Mouse (Mus musculus): ENCODE results near the gene Kcna2. TPM values are rescaled to one million over a fixed set of nuclear protein-coding genes. Genes with fewer than 3 reads are reported as not detected.

Kcna2 gene
- polyA plus RNA-seq, 1 experiment from 2014 or later = 1.7 TPM

DNA sequence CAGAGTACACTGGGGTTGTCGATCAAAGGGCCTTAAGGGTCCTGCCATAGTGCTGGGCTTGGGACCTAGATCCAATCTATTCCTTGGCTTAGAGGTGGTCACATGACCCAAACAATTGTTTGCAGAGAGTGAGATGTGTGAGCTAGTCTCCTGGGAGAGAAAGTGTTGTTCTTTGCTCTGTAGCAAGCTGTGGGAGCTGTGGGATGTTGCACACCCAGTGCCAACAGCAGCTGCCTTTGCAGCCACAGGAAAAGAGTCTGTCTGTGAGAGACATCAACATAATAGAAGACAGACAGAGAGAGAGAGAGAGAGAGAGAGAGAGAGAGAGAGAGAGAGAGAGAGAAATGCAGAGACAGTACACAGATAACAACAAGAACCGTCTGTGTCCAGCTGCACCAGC lies 28.3 kb downstream of the Kcna2 start:
- H3K9ac ChIP-seq = no peak overlapping the region
- H3K4me2 ChIP-seq = no peak overlapping the region
- no peaks in the 10 kb centered on the region for H3K36me3 ChIP-seq
- no peak overlapping the region for H3K4me3 ChIP-seq
- 68% methylated on average over 2 of the region's 2 CpGs for WGBS
- no peak; the same call in 1 of the 2 replicates for ATAC-seq (ENCODE audit: low FRiP score, low read depth)
- no peaks in the 10 kb centered on the region for H3K27me3 ChIP-seq
- peaks cover 2% of the 10 kb centered on the region; the same call in 1 of the 2 replicates for H3K4me1 ChIP-seq (replicated peaks)
- no peaks in the 10 kb centered on the region for H3K9me3 ChIP-seq
- H3K27ac ChIP-seq (replicated peaks) = no peak overlapping the region

GRCm38 (mm10) chr3:107130661-107131326 lies 29.8 kb downstream of the Kcna2 start:
- ATAC-seq (ENCODE audit: low FRiP score, low read depth) = peak; percentile 42; the same call in 1 of the 2 replicates
- Histone ChIP-seq H3K36me3 (no peaks in the 10 kb centered on the region), H3K9ac (no peak overlapping the region), H3K27me3 (no peaks in the 10 kb centered on the region), H3K9me3 (no peaks in the 10 kb centered on the region), H3K4me3 (no peak overlapping the region), H3K27ac (replicated peaks) (no peak overlapping the region), H3K4me1 (replicated peaks) (peaks cover 2% of the 10 kb centered on the region; the same call in 1 of the 2 replicates), H3K4me2 (no peak overlapping the region)
- 70% methylated on average over 4 of the region's 4 CpGs for WGBS

- Histone ChIP-seq H3K4me2 (no peak overlapping the region), H3K4me3 (no peak overlapping the region), H3K9me3 (no peaks in the 10 kb centered on the region), H3K9ac (no peak overlapping the region), H3K27ac (replicated peaks) (no peak overlapping the region), H3K4me1 (replicated peaks) (peaks cover 2% of the 10 kb centered on the region; the same call in 1 of the 2 replicates), H3K36me3 (no peaks in the 10 kb centered on the region), H3K27me3 (no peaks in the 10 kb centered on the region)
- ATAC-seq (ENCODE audit: low FRiP score, low read depth) = no peak
- 78% methylated on average over 6 of the region's 6 CpGs for WGBS
Observed at GRCm38 (mm10) chr3:107131846-107132245, 30.9 kb downstream of the Kcna2 start.

DNA sequence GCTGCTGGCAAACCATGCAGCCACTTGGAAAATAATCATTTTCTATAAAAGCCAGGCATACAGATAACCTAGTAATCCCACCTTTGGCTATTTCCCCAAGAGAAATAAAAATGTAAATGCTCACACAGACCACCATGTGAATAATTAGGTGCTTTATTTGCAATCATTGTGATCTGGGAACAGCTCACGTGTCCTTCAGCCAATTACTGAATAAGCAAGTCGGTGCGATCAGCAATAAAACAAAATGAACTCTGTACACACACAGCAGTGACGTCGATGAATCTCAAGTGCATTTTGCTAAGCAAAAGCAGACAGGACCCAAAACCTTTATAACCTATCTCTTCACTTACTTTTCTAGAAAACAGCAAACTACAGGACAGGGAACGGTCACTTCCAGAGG lies 31.7 kb downstream of the Kcna2 start:
- H3K4me2 ChIP-seq = no peak overlapping the region
- no peak overlapping the region for H3K4me3 ChIP-seq
- no peaks in the 10 kb centered on the region for H3K36me3 ChIP-seq
- no peak for ATAC-seq (ENCODE audit: low FRiP score, low read depth)
- no peak overlapping the region for H3K27ac ChIP-seq (replicated peaks)
- 47% methylated on average over 6 of the region's 6 CpGs for WGBS
- H3K27me3 ChIP-seq = no peaks in the 10 kb centered on the region
- H3K9me3 ChIP-seq = no peaks in the 10 kb centered on the region
- H3K9ac ChIP-seq = no peak overlapping the region
- H3K4me1 ChIP-seq (replicated peaks) = peaks cover 2% of the 10 kb centered on the region; the same call in 1 of the 2 replicates

GRCm38 (mm10) chr3:107134457-107134856 lies 33.5 kb downstream of the Kcna2 start:
- Histone ChIP-seq H3K9me3 (no peaks in the 10 kb centered on the region), H3K27ac (replicated peaks) (no peak overlapping the region), H3K27me3 (no peaks in the 10 kb centered on the region), H3K4me2 (no peak overlapping the region), H3K4me3 (no peak overlapping the region), H3K4me1 (replicated peaks) (0 out of 2 replicates have a peak, but pooled peaks cover 2% of the 10 kb centered on the region), H3K36me3 (no peaks in the 10 kb centered on the region), H3K9ac (no peak overlapping the region)
- ATAC-seq (ENCODE audit: low FRiP score, low read depth) = no peak
- WGBS = 85% methylated on average over 3 of the region's 3 CpGs

GRCm38 (mm10) chr3:107147126-107147525 lies 46.2 kb downstream of the Kcna2 start:
- Histone ChIP-seq H3K4me3 (no peak overlapping the region), H3K4me1 (replicated peaks) (peaks cover 10% of the 10 kb centered on the region)
- WGBS = 48% methylated on average over 7 of the region's 7 CpGs

DNA sequence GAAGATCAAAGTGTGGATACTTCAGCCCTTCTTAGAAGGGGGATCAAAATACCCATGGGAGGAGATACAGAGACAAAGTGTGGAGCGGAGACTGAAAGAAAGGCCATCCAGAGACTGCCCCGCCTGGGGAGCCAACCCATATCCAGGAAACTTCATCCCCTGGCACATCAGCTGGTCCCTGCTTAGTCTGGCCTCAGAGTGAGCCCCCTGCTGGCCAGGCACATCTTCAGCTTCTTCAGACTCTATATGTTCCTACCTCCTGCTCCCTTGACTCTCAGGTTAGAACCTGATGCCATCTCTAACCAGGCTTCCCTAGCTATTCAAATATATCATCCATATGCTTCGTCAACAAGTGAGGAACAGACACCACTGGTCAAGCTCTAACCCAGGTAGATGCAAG lies 48.1 kb downstream of the Kcna2 start:
- WGBS = 83% methylated on average over 3 of the region's 3 CpGs
- H3K36me3 ChIP-seq = no peaks in the 10 kb centered on the region
- no peak overlapping the region for H3K9ac ChIP-seq
- H3K4me1 ChIP-seq (replicated peaks) = peaks cover 10% of the 10 kb centered on the region
- H3K27me3 ChIP-seq = no peaks in the 10 kb centered on the region
- no peak for ATAC-seq (ENCODE audit: low FRiP score, low read depth)
- no peaks in the 10 kb centered on the region for H3K9me3 ChIP-seq
- no peak overlapping the region for H3K4me2 ChIP-seq
- H3K4me3 ChIP-seq = no peak overlapping the region
- no peak overlapping the region for H3K27ac ChIP-seq (replicated peaks)

More at GRCm38 (mm10) chr3:107147126-107147525, 46.2 kb downstream of the Kcna2 start:
- no peaks in the 10 kb centered on the region for H3K27me3 ChIP-seq
- no peak overlapping the region for H3K9ac ChIP-seq
- H3K27ac ChIP-seq (replicated peaks) = no peak overlapping the region
- no peaks in the 10 kb centered on the region for H3K36me3 ChIP-seq
- no peaks in the 10 kb centered on the region for H3K9me3 ChIP-seq
- no peak overlapping the region for H3K4me2 ChIP-seq
- ATAC-seq (ENCODE audit: low FRiP score, low read depth) = no peak

- peak; percentile 82 for ATAC-seq (ENCODE audit: low FRiP score, low read depth)
- no peak overlapping the region for H3K4me3 ChIP-seq
- H3K27me3 ChIP-seq = no peaks in the 10 kb centered on the region
- WGBS = 32% methylated on average over 3 of the region's 3 CpGs
- peak overlapping the region; percentile 42; the same call in 1 of the 2 replicates for H3K27ac ChIP-seq (replicated peaks)
- H3K9me3 ChIP-seq = no peaks in the 10 kb centered on the region
- H3K9ac ChIP-seq = no peak overlapping the region
- no peak overlapping the region for H3K4me2 ChIP-seq
- no peaks in the 10 kb centered on the region for H3K36me3 ChIP-seq
- peaks cover 10% of the 10 kb centered on the region for H3K4me1 ChIP-seq (replicated peaks)
Observed at GRCm38 (mm10) chr3:107150469-107150868, 49.5 kb downstream of the Kcna2 start.

- Histone ChIP-seq H3K4me3 (no peak overlapping the region), H3K9ac (no peak overlapping the region), H3K4me1 (replicated peaks) (peaks cover 10% of the 10 kb centered on the region), H3K9me3 (no peaks in the 10 kb centered on the region), H3K27ac (replicated peaks) (no peak overlapping the region), H3K27me3 (no peaks in the 10 kb centered on the region), H3K36me3 (no peaks in the 10 kb centered on the region), H3K4me2 (no peak overlapping the region)
- 29% methylated on average over 7 of the region's 7 CpGs for WGBS
- peak; percentile 68 for ATAC-seq (ENCODE audit: low FRiP score, low read depth)
Observed at GRCm38 (mm10) chr3:107150872-107151540, 50.1 kb downstream of the Kcna2 start.

DNA sequence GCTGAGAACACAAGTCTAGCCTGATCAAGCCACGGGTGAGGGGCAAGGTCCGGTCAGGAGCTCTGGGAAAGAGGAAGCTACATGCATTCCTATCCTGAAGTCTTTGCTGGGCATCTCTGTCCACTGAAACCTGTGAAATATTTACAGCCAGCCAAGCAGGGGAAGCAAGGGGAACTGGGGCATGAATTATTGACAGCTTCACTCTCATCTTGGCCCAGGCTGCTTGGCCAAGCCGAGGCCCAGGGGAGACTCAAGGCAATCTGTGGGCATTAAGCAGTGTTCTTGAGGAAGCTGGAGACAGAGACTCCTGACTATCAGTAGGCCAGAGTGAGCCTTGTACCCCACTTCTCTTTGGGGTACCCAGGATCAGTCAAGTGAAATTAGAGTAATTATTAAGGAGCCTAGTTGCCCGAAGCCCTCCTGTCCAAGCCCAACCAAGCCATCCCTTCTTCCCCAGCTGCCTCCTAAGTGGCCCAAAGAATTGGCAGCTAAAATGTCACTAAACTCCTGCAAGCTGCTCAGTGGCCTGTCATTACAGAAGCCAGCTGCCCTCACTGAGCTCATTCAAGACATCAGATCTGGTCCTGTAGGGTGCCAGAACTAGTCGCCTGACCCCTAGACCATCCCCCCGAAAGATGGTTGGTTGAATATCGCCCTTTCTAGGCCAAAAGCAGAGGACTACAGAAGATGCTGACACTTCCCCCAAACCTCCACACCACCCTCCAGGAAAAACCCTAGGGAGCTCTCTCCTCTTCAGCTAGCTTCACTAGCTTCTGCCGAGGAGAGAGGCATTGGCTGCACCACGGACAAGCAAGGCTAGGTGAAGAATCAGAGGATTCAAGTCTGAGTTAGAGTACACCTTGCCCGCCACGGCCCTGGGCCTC lies 53.1 kb downstream of the Kcna2 start:
- H3K4me1 ChIP-seq (replicated peaks) = peaks cover 10% of the 10 kb centered on the region
- H3K4me2 ChIP-seq = no peak overlapping the region
- no peaks in the 10 kb centered on the region for H3K9me3 ChIP-seq
- H3K36me3 ChIP-seq = no peaks in the 10 kb centered on the region
- no peak overlapping the region for H3K9ac ChIP-seq
- no peaks in the 10 kb centered on the region for H3K27me3 ChIP-seq
- H3K27ac ChIP-seq (replicated peaks) = no peak overlapping the region
- no peak for ATAC-seq (ENCODE audit: low FRiP score, low read depth)
- no peak overlapping the region for H3K4me3 ChIP-seq
- WGBS = 90% methylated on average over 11 of the region's 11 CpGs

GRCm38 (mm10) chr3:107158856-107159255 lies 57.9 kb downstream of the Kcna2 start:
- Histone ChIP-seq H3K9me3 (no peaks in the 10 kb centered on the region), H3K4me3 (no peak overlapping the region), H3K27ac (replicated peaks) (no peak overlapping the region), H3K4me1 (replicated peaks) (peaks cover 6% of the 10 kb centered on the region), H3K36me3 (no peaks in the 10 kb centered on the region), H3K27me3 (no peaks in the 10 kb centered on the region; the same call in 1 of the 2 replicates), H3K9ac (no peak overlapping the region), H3K4me2 (no peak overlapping the region)
- 76% methylated on average over 7 of the region's 7 CpGs for WGBS
- ATAC-seq (ENCODE audit: low FRiP score, low read depth) = no peak

DNA sequence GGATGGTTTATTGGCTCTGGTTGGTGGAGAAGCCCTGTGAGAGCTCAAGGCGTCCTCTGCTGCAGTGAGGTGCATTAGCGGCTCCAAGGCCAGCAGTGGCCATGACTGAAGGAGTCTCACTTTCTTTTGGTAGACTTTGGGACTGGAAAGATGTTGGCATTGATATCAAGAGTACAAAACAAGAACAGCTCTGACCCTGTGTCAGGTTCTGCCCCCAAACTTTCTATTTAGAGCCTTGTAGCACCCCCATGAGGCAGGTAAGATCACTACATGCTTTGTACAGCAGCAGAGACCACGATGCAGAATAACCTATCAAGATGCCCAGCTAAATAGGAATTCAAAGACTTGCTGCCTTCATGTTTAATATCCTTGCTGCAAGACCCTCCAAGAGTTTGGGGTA lies 58.5 kb downstream of the Kcna2 start:
- no peak for ATAC-seq (ENCODE audit: low FRiP score, low read depth)
- Histone ChIP-seq H3K4me3 (no peak overlapping the region), H3K4me1 (replicated peaks) (peaks cover 6% of the 10 kb centered on the region), H3K9me3 (no peaks in the 10 kb centered on the region), H3K36me3 (no peaks in the 10 kb centered on the region), H3K27ac (replicated peaks) (no peak overlapping the region), H3K4me2 (peak overlapping the region; percentile 53), H3K9ac (no peak overlapping the region), H3K27me3 (no peaks in the 10 kb centered on the region; the same call in 1 of the 2 replicates)
- 65% methylated on average over 3 of the region's 3 CpGs for WGBS
